ENCODE assay signal across 12 mouse cellular contexts in the genomic region with DNA sequence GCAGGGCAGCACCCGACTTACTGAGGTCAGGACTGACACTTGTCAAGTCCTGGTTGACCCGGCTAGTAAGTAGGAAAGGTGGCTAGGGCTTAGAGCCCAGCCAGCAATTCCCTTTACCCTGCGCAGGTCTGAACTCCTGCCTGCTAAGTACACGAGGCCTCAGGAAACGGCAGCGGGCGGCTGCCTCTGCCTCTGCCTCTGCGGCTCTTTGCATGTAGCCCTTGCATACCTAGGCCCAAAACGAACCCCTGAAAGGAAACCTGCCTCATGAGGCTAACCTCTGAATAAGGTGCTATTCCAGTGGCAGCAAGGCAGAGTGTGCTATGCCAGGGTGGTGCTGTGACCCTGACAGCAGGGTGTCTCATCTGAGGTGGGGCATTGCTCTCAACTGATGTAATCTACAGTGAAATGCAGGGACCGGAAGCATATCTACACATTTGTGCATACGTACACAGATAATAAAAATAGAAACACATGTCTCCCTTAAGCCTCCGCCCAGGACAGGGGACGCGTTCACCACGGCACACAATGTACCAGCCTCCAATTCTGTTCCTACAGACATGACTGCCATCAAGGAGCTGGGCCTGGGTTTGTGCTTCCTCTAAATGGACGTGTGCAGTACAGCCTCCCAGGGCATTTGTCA. TPM values are rescaled to one million over a fixed set of nuclear protein-coding genes. Genes with fewer than 3 reads are reported as not detected.
DNase-seq lines count a peak whose midpoint lies in the region; ATAC-seq lines count a peak whose summit lies in the region.
"Had no signal": no experiment of that assay in that cellular context is flagged by ENCODE, and none has a peak within 500 bp of the region (broad histone marks: within the 10 kb centered on the region; RNA-seq: fewer than 3 reads in every experiment).

No protein-coding gene starts in this region.

- H3K36me3 ChIP-seq in heart, embryonic 14.5 days (ENCODE audit: control insufficient read depth, insufficient read depth, low read length), result peaks cover 33% of the 10 kb centered on the region
- H3K36me3 ChIP-seq in embryonic facial prominence, embryonic 12.5 days, result peaks cover 34% of the 10 kb centered on the region
- H3K36me3 ChIP-seq in intestine, embryonic 15.5 days, result peaks cover 19% of the 10 kb centered on the region
- peaks cover 9% of the 10 kb centered on the region; the same call in 1 of the 2 replicates for H3K36me3 ChIP-seq in midbrain, embryonic 15.5 days (replicated peaks)

- no peaks in the 10 kb centered on the region for H3K9me3 ChIP-seq in heart, embryonic 14.5 days (ENCODE audit: control insufficient read depth, low read length)
- no peaks in the 10 kb centered on the region for H3K9me3 ChIP-seq in embryonic facial prominence, embryonic 12.5 days
- no peaks in the 10 kb centered on the region for H3K9me3 ChIP-seq in intestine, embryonic 15.5 days
- no peaks in the 10 kb centered on the region for H3K9me3 ChIP-seq in midbrain, embryonic 15.5 days

- no peak overlapping the region for H3K4me3 ChIP-seq in heart, embryonic 14.5 days (ENCODE audit: control insufficient read depth in 1 of 2, insufficient read depth in 1 of 2, low read depth in 1 of 2, low read length in 2 of 2)
- H3K4me3 ChIP-seq in embryonic facial prominence, embryonic 12.5 days, result no peak overlapping the region
- H3K4me3 ChIP-seq in intestine, embryonic 15.5 days (replicated peaks), result no peak overlapping the region
- H3K4me3 ChIP-seq in midbrain, embryonic 15.5 days, result no peak overlapping the region

- intact Hi-C loops in heart, postnatal 10 days (cut with DNase I), result no loop called here

- ATAC-seq in heart, embryonic 14.5 days (ENCODE audit: insufficient number of reproducible peaks, insufficient read depth, low FRiP score, low read depth), result no peak
- no peak for ATAC-seq in embryonic facial prominence, embryonic 12.5 days (ENCODE audit: insufficient number of reproducible peaks, insufficient read depth, low FRiP score, low TSS enrichment)
- no peak for ATAC-seq in intestine, embryonic 15.5 days
- ATAC-seq in midbrain, embryonic 15.5 days (replicated peaks), result no peak

- no peak for DNase-seq in heart, postnatal 10 days
- no peak for DNase-seq in adrenal gland, adult (ENCODE audit: inconsistent age in 2 of 2, low spot score in 1 of 2)
- DNase-seq in urinary bladder, postnatal 25 days (ENCODE audit: low spot score), result no peak
- DNase-seq in thymus, postnatal 0 days (ENCODE audit: low spot score), result no peak
- DNase-seq: thymus, postnatal 25 days had no signal

- 0 out of 2 replicates have a peak overlapping the region, but pooled peaks have one; percentile 8 for H3K9ac ChIP-seq in heart, embryonic 14.5 days (ENCODE audit: low read length)
- H3K9ac ChIP-seq in embryonic facial prominence, embryonic 12.5 days, result no peak overlapping the region
- peak overlapping the region; percentile 4; the same call in 1 of the 2 replicates for H3K9ac ChIP-seq in intestine, embryonic 15.5 days
- H3K9ac ChIP-seq in midbrain, embryonic 15.5 days, result peak overlapping the region; percentile 15; the same call in 1 of the 2 replicates

- H3K27me3 ChIP-seq in heart, embryonic 14.5 days (ENCODE audit: control insufficient read depth, insufficient read depth, low read length), result no peaks in the 10 kb centered on the region
- no peaks in the 10 kb centered on the region for H3K27me3 ChIP-seq in embryonic facial prominence, embryonic 12.5 days
- no peaks in the 10 kb centered on the region for H3K27me3 ChIP-seq in intestine, embryonic 15.5 days (replicated peaks)
- no peaks in the 10 kb centered on the region for H3K27me3 ChIP-seq in midbrain, embryonic 15.5 days (replicated peaks)

- H3K4me1 ChIP-seq in heart, embryonic 14.5 days (ENCODE audit: control insufficient read depth in 2 of 2, insufficient read depth in 2 of 2, low read length in 2 of 2), result peaks cover 47 to 58% of the 10 kb centered on the region in 2 experiments
- H3K4me1 ChIP-seq in embryonic facial prominence, embryonic 12.5 days, result peaks cover 52% of the 10 kb centered on the region
- H3K4me1 ChIP-seq in intestine, embryonic 15.5 days (replicated peaks), result peaks cover 55% of the 10 kb centered on the region
- H3K4me1 ChIP-seq in midbrain, embryonic 15.5 days, result peaks cover 62% of the 10 kb centered on the region

- peak overlapping the region; percentile 11 to 55; a peak in 3 of 4 replicates for H3K27ac ChIP-seq in heart, embryonic 14.5 days (replicated peaks in 1 of 2; ENCODE audit: control insufficient read depth in 1 of 2, insufficient read depth in 1 of 2, low read depth in 2 of 2, low read length in 2 of 2)
- H3K27ac ChIP-seq in embryonic facial prominence, embryonic 12.5 days, result peak overlapping the region; percentile 72
- peak overlapping the region; percentile 57 for H3K27ac ChIP-seq in intestine, embryonic 15.5 days
- peak overlapping the region; percentile 84 for H3K27ac ChIP-seq in midbrain, embryonic 15.5 days

- WGBS in heart, embryonic 14.5 days, result 33% methylated on average over 16 of the region's 16 CpGs
- WGBS in embryonic facial prominence, embryonic 12.5 days, result 52% methylated on average over 16 of the region's 16 CpGs
- 52% methylated on average over 16 of the region's 16 CpGs for WGBS in intestine, embryonic 15.5 days
- 37% methylated on average over 16 of the region's 16 CpGs for WGBS in midbrain, embryonic 15.5 days

- H3K4me2 ChIP-seq in heart, embryonic 14.5 days (ENCODE audit: low read length), result no peak overlapping the region
- H3K4me2 ChIP-seq in embryonic facial prominence, embryonic 12.5 days (replicated peaks), result peak overlapping the region; percentile 9; the same call in 1 of the 2 replicates
- no peak overlapping the region for H3K4me2 ChIP-seq in intestine, embryonic 15.5 days (replicated peaks)
- peak overlapping the region; percentile 21; the same call in 1 of the 2 replicates for H3K4me2 ChIP-seq in midbrain, embryonic 15.5 days

RNA-seq across cellular contexts. Expression of gene Elmo2, which starts 8.5 kb away (rescaled TPM):
- 40.1 and 44.9 TPM in 2 replicates for polyA plus RNA-seq in heart, embryonic 14.5 days (2014; fragmentation: Nextera tagmentation; extraction: Ambion mirVana)
- 10 to 100 TPM; 26.0 to 26.5 TPM for total RNA-seq in heart, postnatal 10 days (2021)
- polyA plus RNA-seq in embryonic facial prominence, embryonic 12.5 days (2016; fragmentation: Nextera tagmentation; extraction: Ambion mirVana), result 91.7 TPM in 2 replicates
- 58.1 and 63.0 TPM in 2 replicates for polyA plus RNA-seq in intestine, embryonic 15.5 days (2015; fragmentation: Nextera tagmentation; extraction: Ambion mirVana)
- polyA plus RNA-seq in midbrain, embryonic 15.5 days (2015; fragmentation: Nextera tagmentation; extraction: Ambion mirVana), result 111 and 115 TPM in 2 replicates
- 39.8 and 42.8 TPM in 2 replicates for polyA plus RNA-seq in thymus, postnatal 0 days (2015; fragmentation: Nextera tagmentation; extraction: Ambion mirVana)

RNA-seq across cellular contexts. Expression of gene Slc35c2, which starts 30.1 kb away (rescaled TPM):
- 34.0 and 38.0 TPM in 2 replicates for polyA plus RNA-seq in heart, embryonic 14.5 days (2014; fragmentation: Nextera tagmentation; extraction: Ambion mirVana)
- total RNA-seq in heart, postnatal 10 days (2021), result 10 to 100 TPM; 18.5 to 19.8 TPM
- 52.8 and 57.0 TPM in 2 replicates for polyA plus RNA-seq in embryonic facial prominence, embryonic 12.5 days (2016; fragmentation: Nextera tagmentation; extraction: Ambion mirVana)
- 83.6 and 98.3 TPM in 2 replicates for polyA plus RNA-seq in intestine, embryonic 15.5 days (2015; fragmentation: Nextera tagmentation; extraction: Ambion mirVana)
- 72.8 and 74.1 TPM in 2 replicates for polyA plus RNA-seq in midbrain, embryonic 15.5 days (2015; fragmentation: Nextera tagmentation; extraction: Ambion mirVana)
- 49.5 and 49.6 TPM in 2 replicates for polyA plus RNA-seq in thymus, postnatal 0 days (2015; fragmentation: Nextera tagmentation; extraction: Ambion mirVana)

RNA-seq across cellular contexts. Expression of gene Zfp663, which starts 50.8 kb away (rescaled TPM):
- polyA plus RNA-seq in heart, embryonic 14.5 days (2014; fragmentation: Nextera tagmentation; extraction: Ambion mirVana), result 0.39 TPM in 1 of 2 replicates, not detected in the other
- total RNA-seq in heart, postnatal 10 days (2021), result not detected
- polyA plus RNA-seq in embryonic facial prominence, embryonic 12.5 days (2016; fragmentation: Nextera tagmentation; extraction: Ambion mirVana), result 2.6 and 2.9 TPM in 2 replicates
- 0.75 and 1.1 TPM in 2 replicates for polyA plus RNA-seq in intestine, embryonic 15.5 days (2015; fragmentation: Nextera tagmentation; extraction: Ambion mirVana)
- polyA plus RNA-seq in midbrain, embryonic 15.5 days (2015; fragmentation: Nextera tagmentation; extraction: Ambion mirVana), result 8.5 and 10.9 TPM in 2 replicates
- 0.14 TPM in 1 of 2 replicates, not detected in the other for polyA plus RNA-seq in thymus, postnatal 0 days (2015; fragmentation: Nextera tagmentation; extraction: Ambion mirVana)
- total RNA-seq: ES-E14; left cerebral cortex, adult 18-20 months had no signal
- polyA plus RNA-seq: cerebellum, adult 2 months had no signal

Comparison
In these comparisons a context has a peak if more than half of its experiments do, and no peak if none do; other contexts are left out.
1. H3K27ac ChIP-seq: peak in every context shown above with its lines; median percentile 84 in midbrain, embryonic 15.5 days; 72 in embryonic facial prominence, embryonic 12.5 days; 57 in intestine, embryonic 15.5 days; 33 in heart, embryonic 14.5 days.
2. H3K4me2 ChIP-seq: peak in embryonic facial prominence, embryonic 12.5 days (single experiment) and midbrain, embryonic 15.5 days (single experiment); none in heart, embryonic 14.5 days (single experiment) and intestine, embryonic 15.5 days (single experiment).